Mouse (Mus musculus): ENCODE measurements at regions not wholly inside any gene's neighbourhood (a gene's known extent, or its start where the extent isn't known, plus 50 kb on each side); places are given as distances from the start of the nearest gene placed in this dataset.

GRCm38 (mm10) chr10:71727746-71728145 lies 380.2 kb downstream of the Ipmk start:
- Histone ChIP-seq H3K4me2 (ENCODE audit: low read depth, severe bottlenecking) (no peak overlapping the region), H3K4me3 (ENCODE audit: low read depth, low read length) (no peak overlapping the region), H3K9me3 (ENCODE audit: control insufficient read depth, low read length) (no peaks in the 10 kb centered on the region), H3K4me1 (ENCODE audit: control insufficient read depth, insufficient read depth, low read length) (no peaks in the 10 kb centered on the region), H3K9ac (ENCODE audit: low read length) (no peak overlapping the region), H3K27me3 (ENCODE audit: control insufficient read depth, insufficient read depth, low read length) (no peaks in the 10 kb centered on the region), H3K36me3 (ENCODE audit: control insufficient read depth, insufficient read depth, low read length) (no peaks in the 10 kb centered on the region), H3K27ac (replicated peaks; ENCODE audit: low read depth, low read length) (no peak overlapping the region)
- WGBS: 58% methylated on average over 4 of the region's 4 CpGs
- DNase-seq (ENCODE audit: low spot score): no peak
- no peak for ATAC-seq (ENCODE audit: insufficient number of reproducible peaks, low FRiP score, low TSS enrichment, low read depth)

GRCm38 (mm10) chr10:71733821-71734220 lies 386.3 kb downstream of the Ipmk start:
- ATAC-seq (ENCODE audit: insufficient number of reproducible peaks, low FRiP score, low TSS enrichment, low read depth): no peak
- Histone ChIP-seq H3K4me2 (ENCODE audit: low read depth, severe bottlenecking) (no peak overlapping the region), H3K4me3 (ENCODE audit: low read depth, low read length) (no peak overlapping the region), H3K4me1 (ENCODE audit: control insufficient read depth, insufficient read depth, low read length) (no peaks in the 10 kb centered on the region), H3K27me3 (ENCODE audit: control insufficient read depth, insufficient read depth, low read length) (no peaks in the 10 kb centered on the region), H3K36me3 (ENCODE audit: control insufficient read depth, insufficient read depth, low read length) (no peaks in the 10 kb centered on the region), H3K9ac (ENCODE audit: low read length) (no peak overlapping the region), H3K27ac (replicated peaks; ENCODE audit: low read depth, low read length) (no peak overlapping the region), H3K9me3 (ENCODE audit: control insufficient read depth, low read length) (no peaks in the 10 kb centered on the region)
- WGBS: 74% methylated on average over 3 of the region's 3 CpGs
- DNase-seq (ENCODE audit: low spot score): no peak

- DNase-seq (ENCODE audit: low spot score) (no peak), ATAC-seq (ENCODE audit: insufficient number of reproducible peaks, low FRiP score, low TSS enrichment, low read depth) (no peak)
- Histone ChIP-seq H3K9me3 (ENCODE audit: control insufficient read depth, low read length) (no peaks in the 10 kb centered on the region), H3K9ac (ENCODE audit: low read length) (no peak overlapping the region), H3K4me2 (ENCODE audit: low read depth, severe bottlenecking) (no peak overlapping the region), H3K27me3 (ENCODE audit: control insufficient read depth, insufficient read depth, low read length) (no peaks in the 10 kb centered on the region), H3K4me3 (ENCODE audit: low read depth, low read length) (no peak overlapping the region), H3K4me1 (ENCODE audit: control insufficient read depth, insufficient read depth, low read length) (no peaks in the 10 kb centered on the region), H3K27ac (replicated peaks; ENCODE audit: low read depth, low read length) (no peak overlapping the region), H3K36me3 (ENCODE audit: control insufficient read depth, insufficient read depth, low read length) (no peaks in the 10 kb centered on the region)
- WGBS: 63% methylated on average over 2 of the region's 2 CpGs
Observed at GRCm38 (mm10) chr10:71734481-71734880, 386.9 kb downstream of the Ipmk start.

DNA sequence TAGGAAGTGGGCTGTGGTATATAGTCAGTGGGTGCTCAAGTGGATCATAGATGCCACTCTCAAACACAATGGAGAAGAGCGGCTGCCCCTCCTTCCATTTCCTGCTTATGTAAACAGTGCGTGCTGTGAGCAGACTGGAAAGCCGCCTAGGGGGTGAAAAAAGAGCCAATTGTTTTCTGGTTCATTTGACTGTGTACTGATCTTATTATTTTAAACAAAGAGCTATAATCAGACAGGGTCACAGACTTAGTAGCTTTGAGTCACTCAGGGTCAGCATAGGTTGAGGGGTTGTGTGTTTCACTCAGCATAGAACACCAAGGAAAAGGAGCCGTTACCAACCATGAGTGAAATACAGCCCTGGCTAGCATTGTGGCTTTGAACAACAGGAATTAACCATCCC lies 390.7 kb downstream of the Ipmk start:
- DNase-seq (ENCODE audit: low spot score) (no peak), ATAC-seq (ENCODE audit: insufficient number of reproducible peaks, low FRiP score, low TSS enrichment, low read depth) (no peak)
- no peaks in the 10 kb centered on the region for H3K27me3 ChIP-seq (ENCODE audit: control insufficient read depth, insufficient read depth, low read length)
- no peak overlapping the region for H3K9ac ChIP-seq (ENCODE audit: low read length)
- 69% methylated on average over 4 of the region's 4 CpGs for WGBS
- H3K4me1 ChIP-seq (ENCODE audit: control insufficient read depth, insufficient read depth, low read length): no peaks in the 10 kb centered on the region
- no peak overlapping the region for H3K27ac ChIP-seq (replicated peaks; ENCODE audit: low read depth, low read length)
- no peaks in the 10 kb centered on the region for H3K36me3 ChIP-seq (ENCODE audit: control insufficient read depth, insufficient read depth, low read length)
- H3K4me3 ChIP-seq (ENCODE audit: low read depth, low read length): no peak overlapping the region
- H3K4me2 ChIP-seq (ENCODE audit: low read depth, severe bottlenecking): no peak overlapping the region
- H3K9me3 ChIP-seq (ENCODE audit: control insufficient read depth, low read length): no peaks in the 10 kb centered on the region

GRCm38 (mm10) chr10:71748557-71749493 lies 401.3 kb downstream of the Ipmk start:
- 76% methylated on average over 8 of the region's 8 CpGs for WGBS
- no peak overlapping the region for H3K4me2 ChIP-seq (ENCODE audit: low read depth, severe bottlenecking)
- H3K9me3 ChIP-seq (ENCODE audit: control insufficient read depth, low read length): no peaks in the 10 kb centered on the region
- H3K4me1 ChIP-seq (ENCODE audit: control insufficient read depth, insufficient read depth, low read length): no peaks in the 10 kb centered on the region
- H3K27me3 ChIP-seq (ENCODE audit: control insufficient read depth, insufficient read depth, low read length): no peaks in the 10 kb centered on the region
- ATAC-seq (ENCODE audit: insufficient number of reproducible peaks, low FRiP score, low TSS enrichment, low read depth) (no peak), DNase-seq (ENCODE audit: low spot score) (no peak)
- no peak overlapping the region for H3K9ac ChIP-seq (ENCODE audit: low read length)
- no peaks in the 10 kb centered on the region for H3K36me3 ChIP-seq (ENCODE audit: control insufficient read depth, insufficient read depth, low read length)
- H3K27ac ChIP-seq (replicated peaks; ENCODE audit: low read depth, low read length): no peak overlapping the region
- H3K4me3 ChIP-seq (ENCODE audit: low read depth, low read length): no peak overlapping the region

DNA sequence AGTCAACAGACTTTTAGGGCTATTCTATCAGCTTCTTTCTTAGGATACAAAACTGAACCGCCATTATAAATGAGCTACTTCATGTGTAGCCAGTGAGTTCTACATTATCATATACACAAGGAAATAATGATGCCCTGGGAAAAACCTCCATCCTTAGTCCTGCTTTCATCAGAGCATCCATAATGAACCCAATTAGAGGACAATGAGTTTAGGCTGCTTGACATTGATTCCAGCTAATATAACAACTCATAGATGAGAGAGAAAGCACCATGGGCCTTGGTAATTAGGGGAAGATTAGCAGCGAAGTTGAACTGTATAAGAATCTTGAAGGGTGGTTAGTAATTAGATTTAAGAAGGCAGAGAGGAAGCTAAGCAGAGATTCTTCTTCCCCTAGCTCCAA lies 405.7 kb downstream of the Ipmk start:
- no peak overlapping the region for H3K9ac ChIP-seq (ENCODE audit: low read length)
- no peak overlapping the region for H3K4me3 ChIP-seq (ENCODE audit: low read depth, low read length)
- no peak for ATAC-seq (ENCODE audit: insufficient number of reproducible peaks, low FRiP score, low TSS enrichment, low read depth)
- DNase-seq (ENCODE audit: low spot score): no peak
- WGBS: 79% methylated on average over 2 of the region's 2 CpGs
- no peaks in the 10 kb centered on the region for H3K9me3 ChIP-seq (ENCODE audit: control insufficient read depth, low read length)
- H3K4me1 ChIP-seq (ENCODE audit: control insufficient read depth, insufficient read depth, low read length): no peaks in the 10 kb centered on the region
- no peak overlapping the region for H3K4me2 ChIP-seq (ENCODE audit: low read depth, severe bottlenecking)
- H3K27me3 ChIP-seq (ENCODE audit: control insufficient read depth, insufficient read depth, low read length): no peaks in the 10 kb centered on the region
- no peak overlapping the region for H3K27ac ChIP-seq (replicated peaks; ENCODE audit: low read depth, low read length)
- H3K36me3 ChIP-seq (ENCODE audit: control insufficient read depth, insufficient read depth, low read length): no peaks in the 10 kb centered on the region

DNA sequence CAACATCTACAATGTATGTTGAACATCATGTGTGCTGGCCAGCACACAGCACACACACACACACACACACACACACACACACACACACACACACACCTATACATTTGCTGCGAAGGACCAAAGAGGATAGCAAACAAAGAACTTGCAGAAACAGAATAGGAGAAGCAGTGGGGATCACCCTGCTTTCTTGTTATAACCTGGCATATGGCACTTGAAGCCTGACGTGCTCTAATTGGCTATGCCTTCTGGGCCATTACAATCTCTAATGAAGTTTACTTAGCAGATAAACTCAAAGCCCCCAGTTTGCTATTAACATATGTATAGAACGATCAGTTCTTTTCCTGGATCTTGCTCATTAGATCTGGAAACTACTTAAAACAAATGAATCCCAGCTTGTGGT lies 407.2 kb downstream of the Ipmk start:
- H3K27ac ChIP-seq (replicated peaks; ENCODE audit: low read depth, low read length): no peak overlapping the region
- no peaks in the 10 kb centered on the region for H3K9me3 ChIP-seq (ENCODE audit: control insufficient read depth, low read length)
- no peak overlapping the region for H3K9ac ChIP-seq (ENCODE audit: low read length)
- H3K36me3 ChIP-seq (ENCODE audit: control insufficient read depth, insufficient read depth, low read length): no peaks in the 10 kb centered on the region
- WGBS: 61% methylated on average over 3 of the region's 3 CpGs
- DNase-seq (ENCODE audit: low spot score) (no peak), ATAC-seq (ENCODE audit: insufficient number of reproducible peaks, low FRiP score, low TSS enrichment, low read depth) (no peak)
- no peaks in the 10 kb centered on the region for H3K4me1 ChIP-seq (ENCODE audit: control insufficient read depth, insufficient read depth, low read length)
- H3K4me3 ChIP-seq (ENCODE audit: low read depth, low read length): no peak overlapping the region
- H3K27me3 ChIP-seq (ENCODE audit: control insufficient read depth, insufficient read depth, low read length): no peaks in the 10 kb centered on the region
- H3K4me2 ChIP-seq (ENCODE audit: low read depth, severe bottlenecking): no peak overlapping the region

GRCm38 (mm10) chr10:71778903-71779302 lies 431.3 kb downstream of the Ipmk start:
- no peaks in the 10 kb centered on the region for H3K36me3 ChIP-seq (ENCODE audit: control insufficient read depth, insufficient read depth, low read length)

DNA sequence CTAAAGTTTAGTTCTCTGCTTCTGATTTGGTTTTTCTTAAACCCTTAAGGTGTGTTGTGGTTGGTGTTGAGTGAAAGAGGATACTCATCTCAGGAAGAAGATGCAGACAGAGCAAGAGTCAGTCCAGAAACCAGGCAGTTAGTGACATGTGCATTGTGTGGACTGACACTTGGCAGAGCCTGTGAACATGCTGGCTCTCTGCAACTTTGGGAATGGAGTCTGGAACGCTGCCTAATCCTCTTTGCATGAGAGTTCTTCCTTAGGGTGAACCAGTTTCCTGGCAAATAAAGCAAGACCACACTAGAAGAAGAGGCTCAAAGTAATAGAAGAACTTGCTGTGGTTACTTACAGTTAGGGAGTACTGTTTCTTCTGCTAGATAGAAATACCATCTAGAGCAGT lies 441.7 kb downstream of the Ipmk start:
- ATAC-seq (ENCODE audit: insufficient number of reproducible peaks, low FRiP score, low TSS enrichment, low read depth): no peak
- H3K4me1 ChIP-seq (ENCODE audit: control insufficient read depth, insufficient read depth, low read length): no peaks in the 10 kb centered on the region
- no peaks in the 10 kb centered on the region for H3K9me3 ChIP-seq (ENCODE audit: control insufficient read depth, low read length)
- H3K27ac ChIP-seq (replicated peaks; ENCODE audit: low read depth, low read length): no peak overlapping the region
- no peaks in the 10 kb centered on the region for H3K36me3 ChIP-seq (ENCODE audit: control insufficient read depth, insufficient read depth, low read length)
- H3K4me2 ChIP-seq (ENCODE audit: low read depth, severe bottlenecking): no peak overlapping the region
- H3K27me3 ChIP-seq (ENCODE audit: control insufficient read depth, insufficient read depth, low read length): no peaks in the 10 kb centered on the region
- WGBS: 75% methylated on average over 1 of the region's 1 CpGs
- no peak for DNase-seq (ENCODE audit: low spot score)
- H3K4me3 ChIP-seq (ENCODE audit: low read depth, low read length): no peak overlapping the region
- no peak overlapping the region for H3K9ac ChIP-seq (ENCODE audit: low read length)

More at GRCm38 (mm10) chr10:71778903-71779302, 431.3 kb downstream of the Ipmk start:
- no peaks in the 10 kb centered on the region for H3K4me1 ChIP-seq (ENCODE audit: control insufficient read depth, insufficient read depth, low read length)
- H3K9ac ChIP-seq (ENCODE audit: low read length): no peak overlapping the region
- no peak for DNase-seq (ENCODE audit: low spot score)
- 87% methylated on average over 7 of the region's 7 CpGs for WGBS
- H3K4me3 ChIP-seq (ENCODE audit: low read depth, low read length): no peak overlapping the region
- H3K9me3 ChIP-seq (ENCODE audit: control insufficient read depth, low read length): no peaks in the 10 kb centered on the region
- no peaks in the 10 kb centered on the region for H3K27me3 ChIP-seq (ENCODE audit: control insufficient read depth, insufficient read depth, low read length)
- ATAC-seq (ENCODE audit: insufficient number of reproducible peaks, low FRiP score, low TSS enrichment, low read depth): no peak
- H3K4me2 ChIP-seq (ENCODE audit: low read depth, severe bottlenecking): no peak overlapping the region
- no peak overlapping the region for H3K27ac ChIP-seq (replicated peaks; ENCODE audit: low read depth, low read length)

All from limb, embryonic 11.5 days (tissue).